Mouse (Mus musculus): ENCODE results near the gene Gm428.
"Not testable (repeated sequence)": the region's sequence is repeated elsewhere in the genome, so short reads cannot be mapped to it uniquely, and the experiment has no call there.

DNA sequence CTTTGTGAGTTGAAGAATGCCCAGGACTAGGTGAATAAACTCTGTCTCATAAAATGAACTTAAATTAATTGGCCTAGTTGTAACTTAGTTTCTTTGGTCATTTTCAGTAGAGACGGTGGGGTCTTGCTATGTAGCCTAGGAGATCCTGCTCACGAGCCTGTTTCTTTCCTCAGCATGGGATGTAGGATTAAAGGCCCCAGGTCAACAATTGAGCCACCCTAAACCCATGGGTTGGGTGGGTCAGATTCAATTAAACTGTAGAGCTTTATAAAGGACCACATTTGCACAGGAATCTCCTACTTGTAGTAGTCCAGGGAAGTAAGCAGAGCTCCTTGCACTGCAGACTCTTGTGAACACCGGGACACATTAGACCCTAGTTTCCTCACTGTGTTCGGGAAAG is at the start of gene Gm428:
- not testable (repeated sequence) for TF ChIP-seq GATA1 (IDR thresholded peaks at IDR 0.05; ENCODE audit: borderline replicate concordance, low read length); FLI1 (IDR thresholded peaks at IDR 0.05; ENCODE audit: low read length)
